Mouse (Mus musculus) fat pad, adult 2 months (tissue): ENCODE results near the gene Gm20403.
"Not testable (repeated sequence)": the region's sequence is repeated elsewhere in the genome, so short reads cannot be mapped to it uniquely, and the experiment has no call there.

ENCODE experiments used
- DNase-seq: peaks from one replicate; pipeline ENCODE4 v3.0.0-alpha.2; 2011; ENCODE audit warnings: low read depth, low spot score; ENCODE audit errors: extremely low read depth

Gm20403 gene

DNA sequence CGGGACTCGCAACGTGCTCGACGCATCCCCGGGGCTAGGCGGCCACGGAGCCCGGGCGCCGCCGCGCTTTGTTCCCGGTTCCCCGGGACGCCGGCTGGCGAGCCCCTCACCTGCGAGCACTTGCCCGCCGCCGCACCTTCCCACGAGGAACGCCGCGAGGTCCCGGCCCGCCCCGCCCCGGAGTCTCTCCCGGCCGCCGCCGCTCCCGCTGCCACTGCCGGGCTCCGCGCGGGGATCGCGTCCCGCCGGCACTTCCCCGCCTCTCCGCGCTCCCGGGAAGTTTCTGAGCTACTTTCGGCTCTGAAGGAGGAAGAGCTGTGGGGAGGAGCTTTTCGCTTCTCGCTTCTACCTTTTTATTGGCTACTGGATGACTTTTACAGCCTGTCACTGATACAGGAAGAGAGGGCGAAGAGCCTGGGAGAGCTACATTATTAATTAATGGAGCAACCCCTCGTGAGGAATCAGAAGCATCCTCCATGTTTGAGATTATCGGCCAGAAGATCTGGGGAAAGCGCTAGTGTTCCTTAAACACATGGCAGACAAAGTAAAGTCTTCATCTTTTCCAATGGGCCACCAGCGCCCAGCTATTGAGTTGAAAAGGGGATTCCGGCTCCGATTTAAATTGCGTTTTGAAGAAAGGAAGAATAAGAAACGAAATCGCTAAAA is at the start of gene Gm20403:
Gene Gm20403, minus strand, starts transcription at position 478 of the 666 bp plus-strand sequence.
- DNase-seq: peak; percentile 52

DNA sequence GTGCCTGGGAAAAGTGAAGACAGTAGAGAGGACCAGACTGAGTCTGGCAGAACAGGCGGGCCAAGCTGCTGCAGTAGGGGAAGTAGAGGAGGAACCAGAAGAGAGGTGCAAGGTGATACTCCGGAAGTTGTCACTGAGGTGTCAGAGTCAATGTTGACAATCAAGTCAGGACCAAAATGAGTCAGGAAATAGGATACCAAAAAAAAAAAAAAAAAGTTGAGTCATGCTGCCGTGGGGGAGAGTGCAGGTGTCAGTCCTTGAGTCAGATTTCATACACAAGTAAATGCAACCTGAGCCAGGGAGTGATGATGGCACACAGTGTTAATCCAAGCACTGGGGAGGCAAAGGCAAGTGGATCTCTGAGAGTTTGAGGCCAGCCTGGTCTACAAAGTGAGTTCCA is 40.8 kb upstream of the Gm20403 start:
- no peak for DNase-seq

DNA sequence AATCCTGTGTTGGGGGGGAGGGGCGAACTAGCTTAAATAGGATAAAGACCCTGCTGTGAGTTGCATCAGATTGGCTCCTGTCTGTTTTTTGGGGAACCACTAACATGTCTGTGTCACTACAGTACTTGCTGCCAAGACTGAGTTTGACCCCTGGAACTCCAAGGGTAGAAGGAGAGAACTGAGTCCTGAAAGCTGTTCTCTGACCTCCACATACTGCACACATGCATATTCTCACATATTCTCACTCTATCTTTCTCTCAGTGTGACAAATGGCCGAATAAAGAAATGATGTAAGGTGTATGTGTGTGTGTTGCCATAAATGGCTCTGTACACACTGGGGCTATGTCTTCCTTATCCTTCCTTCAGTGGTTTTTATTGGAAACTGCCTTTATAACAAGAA is 37.0 kb upstream of the Gm20403 start:
- DNase-seq: no peak

DNA sequence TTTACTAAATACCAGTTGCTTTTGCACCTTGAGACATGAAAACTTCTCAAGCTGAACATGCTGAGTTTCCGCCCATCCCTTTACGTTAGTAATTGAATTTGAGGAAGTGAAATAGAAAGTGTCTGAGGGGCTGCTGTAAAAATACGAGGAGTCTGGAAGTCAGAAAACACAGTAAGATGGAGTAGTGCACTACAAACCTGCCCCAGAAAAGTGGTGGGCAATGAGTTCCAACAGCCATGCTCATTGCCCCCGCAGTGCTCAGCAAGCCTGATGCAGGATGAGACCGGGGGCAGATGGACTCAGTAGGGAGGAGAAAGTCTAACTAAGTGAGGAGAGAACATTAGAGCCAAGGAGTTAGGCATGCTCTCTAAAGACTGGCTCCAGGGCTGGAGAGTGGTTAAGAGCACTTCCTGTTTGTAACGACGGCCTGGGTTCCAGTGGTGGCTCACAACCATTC is 33.1 kb upstream of the Gm20403 start:
- DNase-seq: no peak

DNA sequence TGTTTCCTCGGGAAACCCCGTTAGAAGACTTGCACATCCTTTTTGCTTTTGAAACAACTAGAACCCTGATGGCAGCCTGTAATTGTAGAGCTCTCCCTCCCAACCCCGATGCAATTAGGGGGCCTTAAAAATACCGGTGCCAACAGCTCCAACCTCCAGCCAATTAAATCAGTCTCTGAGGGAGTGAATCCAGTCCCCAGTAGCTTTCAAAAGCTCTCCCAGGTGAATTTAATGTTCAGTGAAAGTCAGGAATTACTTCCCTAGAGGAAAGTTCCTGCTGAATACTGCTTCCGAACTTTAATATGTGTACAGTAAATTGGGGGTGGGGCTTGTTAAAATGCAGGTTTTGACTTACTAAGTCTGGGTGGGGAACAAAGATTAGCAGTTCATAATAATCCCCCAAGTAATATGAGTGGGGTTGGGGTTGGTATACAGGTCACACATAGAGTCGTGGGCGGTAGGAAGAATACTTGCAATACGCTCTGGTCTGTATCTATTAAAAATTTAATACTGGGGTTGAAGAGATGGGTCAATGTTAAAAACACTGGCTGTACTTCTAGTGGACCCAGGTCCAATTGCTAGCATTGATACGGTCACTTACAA is 30.9 kb upstream of the Gm20403 start:
- DNase-seq: no peak

DNA sequence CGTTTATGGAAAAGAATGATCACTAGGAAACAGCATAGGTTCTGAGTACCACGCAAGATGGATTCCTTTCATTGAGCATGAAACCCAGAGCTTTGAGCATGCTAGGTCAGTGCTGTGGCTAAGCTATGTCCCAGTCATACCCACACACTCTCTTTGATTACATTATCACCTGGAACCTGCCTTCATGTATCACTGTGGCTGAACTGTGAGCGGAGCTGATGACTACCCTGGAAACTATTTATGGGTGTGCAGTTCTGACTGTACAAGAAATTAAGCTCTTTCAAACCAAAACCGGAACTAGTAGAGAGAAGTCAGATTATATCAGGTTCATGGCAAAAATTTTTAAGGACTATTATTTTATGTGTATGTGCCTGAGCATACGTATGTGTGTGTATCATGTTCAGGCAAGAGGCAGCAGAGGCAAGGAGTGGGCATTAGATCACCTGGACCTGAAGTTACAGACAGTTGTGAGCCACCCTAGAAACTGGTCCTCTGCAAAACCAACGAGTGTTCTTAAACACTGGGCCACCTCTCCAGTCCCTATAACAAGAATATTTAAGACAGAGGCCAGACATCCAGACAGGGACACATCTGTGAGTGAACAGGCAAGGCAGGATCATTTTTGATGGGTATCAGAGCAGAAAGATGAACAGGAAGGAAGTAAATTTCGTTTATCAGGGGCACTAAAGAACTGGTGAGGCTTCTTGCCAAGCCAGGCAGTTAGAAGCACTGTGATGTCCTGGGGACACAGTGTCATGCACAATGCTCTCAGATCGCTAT is 30.2 kb upstream of the Gm20403 start:
- DNase-seq: no peak

DNA sequence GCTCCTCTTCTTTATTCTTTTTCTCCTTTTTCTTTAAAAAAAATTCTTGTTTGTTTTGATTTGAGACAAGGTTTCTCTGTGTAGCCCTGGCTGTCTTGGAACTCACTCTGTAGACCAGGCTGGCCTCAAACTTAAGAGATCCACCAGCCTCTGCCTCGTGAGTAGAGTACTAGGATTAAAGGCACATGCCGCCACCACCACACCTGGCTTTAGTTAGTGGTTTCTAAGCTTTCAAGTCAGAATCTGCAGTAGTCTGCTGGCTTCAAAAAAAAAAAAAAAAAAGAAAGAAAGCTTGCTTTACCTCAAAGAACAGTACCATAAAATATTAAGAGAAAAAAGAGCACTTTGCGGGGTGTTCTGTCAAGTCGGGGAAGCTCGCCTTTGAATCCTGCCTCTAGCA is 29.1 kb upstream of the Gm20403 start:
- no peak for DNase-seq

DNA sequence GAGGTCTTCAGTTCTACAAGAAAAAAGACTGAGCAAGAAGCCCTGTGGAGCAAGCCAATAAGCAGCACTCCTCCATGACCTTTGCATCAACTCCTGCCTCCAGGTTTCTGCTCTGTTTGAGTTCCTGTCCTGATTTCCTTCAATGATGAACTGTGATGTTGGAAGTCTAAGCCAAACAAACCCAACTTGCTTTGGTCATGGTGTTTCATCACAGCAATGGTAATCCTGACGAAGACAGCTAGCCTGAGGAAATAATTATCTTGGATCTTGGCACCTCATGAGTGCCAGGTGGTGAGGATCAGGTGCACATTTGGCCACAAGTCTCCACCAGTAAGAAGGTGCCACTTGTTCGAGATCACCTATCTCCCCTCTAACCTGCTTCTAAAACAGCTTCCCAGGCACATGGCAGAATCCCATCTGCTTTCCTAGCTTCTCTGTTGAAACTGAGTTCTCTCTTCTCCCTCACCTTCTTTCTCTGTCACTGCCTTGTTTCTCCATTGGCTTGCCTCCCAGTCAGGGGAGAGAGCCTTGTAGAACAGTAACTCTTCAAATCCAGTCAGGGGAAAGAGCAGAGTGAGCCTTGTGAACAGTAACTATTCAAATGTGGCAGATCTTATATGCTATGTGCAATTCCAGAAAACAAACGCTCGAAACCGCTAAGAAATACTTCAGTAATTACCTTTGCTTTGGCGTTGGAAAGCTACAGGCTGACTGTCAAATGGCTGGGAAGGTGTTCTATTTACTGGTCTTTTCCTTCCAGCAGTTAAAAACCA is 27.5 kb upstream of the Gm20403 start, which contains the start of gene Baz1a:
Gene Baz1a, minus strand, starts transcription at position 723 of the 773 bp plus-strand sequence.
- DNase-seq: peak; percentile 85

DNA sequence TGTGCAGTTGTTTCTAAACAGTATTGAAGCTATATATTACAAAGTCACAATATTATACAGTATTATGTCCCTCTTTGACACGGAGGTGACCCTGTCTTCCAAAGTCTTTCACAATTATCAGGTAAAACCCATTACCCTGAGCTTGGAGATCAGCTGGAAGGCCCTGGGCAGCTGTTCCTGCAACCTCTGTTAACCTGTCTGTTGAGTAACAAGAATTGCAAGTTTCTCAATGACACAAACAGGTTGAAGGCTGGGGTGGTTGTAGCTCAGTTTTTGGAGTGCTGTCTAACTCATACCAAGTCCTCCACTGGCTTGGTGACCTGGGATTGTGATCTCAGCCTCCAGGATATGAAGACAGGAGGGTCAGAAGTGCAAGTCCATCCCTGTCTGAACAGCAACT is 26.7 kb upstream of the Gm20403 start:
- peak; percentile 77 for DNase-seq

DNA sequence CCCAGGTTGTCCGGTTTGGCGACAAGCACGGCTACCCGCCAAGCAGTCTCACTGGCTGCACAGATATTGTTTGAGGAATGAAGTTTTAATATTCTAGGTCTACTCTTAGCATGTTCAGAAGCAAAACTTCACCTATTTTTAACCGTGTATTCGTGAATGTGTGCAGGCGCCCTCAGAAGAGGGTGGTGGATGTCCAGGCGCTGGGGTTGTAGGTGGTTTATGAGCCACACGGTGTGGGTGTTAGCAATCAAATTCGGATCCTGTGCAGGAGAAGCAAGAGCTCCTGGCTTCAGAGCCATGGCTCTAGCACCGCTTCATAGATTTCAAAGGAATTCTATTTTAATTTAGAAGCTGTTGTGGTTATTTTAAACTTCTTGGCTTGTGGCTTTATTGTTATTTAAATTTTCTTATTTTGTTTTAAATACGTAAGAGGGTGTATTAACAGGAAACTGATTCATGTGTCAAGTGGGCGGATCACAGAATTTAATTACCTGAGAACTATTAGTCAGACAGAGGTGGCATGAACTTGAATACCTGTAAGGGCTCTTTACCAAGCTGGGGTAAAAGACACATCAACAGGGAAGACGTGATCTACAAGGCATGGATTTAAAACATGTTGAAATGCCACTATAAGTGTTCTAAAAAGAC is 21.2 kb upstream of the Gm20403 start:
- DNase-seq: no peak

DNA sequence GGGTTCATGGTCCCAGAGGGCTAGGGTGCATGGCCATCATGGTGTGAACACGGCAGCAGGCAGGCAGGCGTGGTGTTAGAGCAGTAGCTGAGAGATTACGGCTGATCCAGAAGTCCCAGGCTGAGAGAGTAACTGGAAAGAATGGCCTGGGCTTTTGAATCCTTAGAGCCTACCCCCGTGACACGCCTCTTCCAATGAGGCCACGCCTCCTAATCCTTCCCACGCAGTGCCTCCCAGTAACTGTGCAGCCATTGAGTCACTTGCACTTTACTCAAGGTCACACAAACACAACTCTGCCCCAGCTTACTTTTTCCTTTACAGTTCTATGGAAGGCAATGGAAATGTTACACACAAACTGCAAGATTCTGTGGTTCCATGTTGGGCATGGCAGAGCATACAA is 19.7 kb upstream of the Gm20403 start:
- no peak for DNase-seq

DNA sequence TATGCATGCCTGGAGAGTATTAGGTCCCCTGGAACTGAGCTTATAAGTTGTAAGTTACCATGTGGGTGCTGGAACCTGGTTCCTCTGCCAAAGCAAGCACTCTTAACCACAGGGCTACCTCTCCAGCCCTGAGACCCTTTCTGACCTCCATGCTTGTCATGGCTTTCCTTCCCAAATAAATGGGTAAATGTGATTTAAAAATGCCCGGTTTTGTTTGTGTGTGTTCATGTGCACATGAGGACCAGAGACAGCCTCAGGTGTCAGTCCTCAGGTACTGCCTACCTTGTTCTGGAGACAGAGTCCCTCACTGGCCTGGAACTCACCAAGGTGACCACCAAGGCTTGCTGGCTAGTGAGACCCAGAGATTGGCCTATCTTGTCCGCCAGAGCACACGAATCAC is 18.1 kb upstream of the Gm20403 start:
- DNase-seq: no peak

DNA sequence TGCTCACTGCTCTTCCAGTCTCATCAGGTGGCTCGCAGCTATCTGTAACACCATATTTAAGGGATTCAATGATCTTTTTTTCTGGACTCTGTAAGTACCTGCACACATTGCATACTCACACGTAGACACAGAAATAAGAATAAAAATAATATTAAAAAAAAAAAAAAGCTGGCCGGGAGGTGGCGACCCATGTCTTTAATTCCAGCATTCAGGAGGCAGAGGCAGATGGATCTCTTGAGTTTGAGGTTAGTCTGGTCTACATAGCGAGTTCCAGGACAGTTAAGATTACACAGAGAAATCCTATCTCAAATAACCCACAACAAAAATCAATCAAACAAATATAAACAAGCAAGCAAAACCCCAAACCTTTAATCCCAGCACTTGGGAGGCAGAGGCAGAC is 17.5 kb upstream of the Gm20403 start:
- no peak for DNase-seq

DNA sequence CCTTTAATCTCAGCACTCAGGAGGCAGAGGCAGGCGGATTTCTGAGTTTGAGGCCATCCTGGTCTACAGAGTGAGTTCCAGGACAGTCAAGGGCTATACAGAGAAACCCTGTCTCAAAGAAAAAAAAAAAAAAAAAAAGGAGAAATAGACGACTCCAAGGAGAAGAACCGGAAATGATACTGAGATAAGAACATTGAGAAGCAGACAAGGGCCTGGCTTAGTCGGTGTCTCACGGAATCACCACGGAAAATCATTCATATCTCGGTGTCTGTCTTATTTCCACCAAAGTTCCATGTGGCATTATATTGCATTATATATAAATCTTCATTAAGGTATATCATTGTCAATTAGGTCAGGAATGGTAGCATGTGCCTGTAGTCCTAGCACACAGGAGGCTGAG is 16.2 kb upstream of the Gm20403 start:
- not testable (repeated sequence) for DNase-seq

DNA sequence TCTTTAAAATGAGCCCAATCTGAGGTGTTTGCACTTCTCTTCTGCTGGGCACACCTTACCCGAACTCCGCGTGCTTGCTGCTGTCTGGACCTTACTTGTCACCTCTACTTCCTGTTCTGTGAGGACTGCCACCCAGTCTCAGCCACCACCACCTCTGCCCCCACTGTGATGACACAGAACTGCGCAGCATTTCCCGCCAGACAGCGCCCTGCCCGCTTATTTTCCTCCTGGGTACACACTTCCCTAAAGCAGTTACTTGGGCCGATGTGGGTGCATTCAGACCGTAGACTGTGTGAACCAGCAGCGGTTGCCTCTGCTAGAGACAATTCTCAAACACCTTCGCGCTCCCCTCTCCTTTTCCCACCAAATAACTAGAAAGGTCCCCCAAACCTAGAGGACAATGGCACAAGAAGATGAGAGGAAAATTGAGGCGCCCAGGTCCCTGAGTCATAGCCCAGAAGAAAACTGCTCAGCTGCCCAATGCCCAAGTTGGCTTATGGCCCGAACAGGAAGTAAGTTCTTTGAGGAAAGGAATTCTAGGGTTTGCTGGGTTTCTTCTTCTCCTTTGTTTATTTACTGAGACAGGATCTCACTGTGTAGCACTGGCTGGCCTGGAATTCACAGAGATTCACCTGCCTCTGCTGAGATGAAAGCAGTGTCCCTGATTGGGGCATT is 12.8 kb upstream of the Gm20403 start:
- no peak for DNase-seq

DNA sequence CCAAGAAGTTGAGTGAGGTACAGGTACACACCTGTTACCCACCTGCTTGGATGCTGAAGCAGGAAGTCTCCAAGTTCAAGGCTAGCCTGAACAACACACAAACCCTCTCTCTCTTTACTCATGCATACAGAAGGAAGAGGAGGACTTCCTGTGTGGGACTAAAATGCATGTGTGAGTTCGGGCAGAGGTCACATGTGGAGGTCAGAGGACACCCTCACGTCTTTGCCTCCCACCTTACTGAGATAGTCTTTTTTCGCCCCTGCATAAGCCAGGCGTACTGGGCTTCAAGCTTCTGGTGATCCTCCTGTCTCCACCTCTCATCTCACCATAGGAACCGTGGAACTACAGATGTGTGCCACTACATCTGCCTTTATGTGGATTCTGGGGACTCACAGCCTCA is 12.1 kb upstream of the Gm20403 start:
- DNase-seq: no peak

DNA sequence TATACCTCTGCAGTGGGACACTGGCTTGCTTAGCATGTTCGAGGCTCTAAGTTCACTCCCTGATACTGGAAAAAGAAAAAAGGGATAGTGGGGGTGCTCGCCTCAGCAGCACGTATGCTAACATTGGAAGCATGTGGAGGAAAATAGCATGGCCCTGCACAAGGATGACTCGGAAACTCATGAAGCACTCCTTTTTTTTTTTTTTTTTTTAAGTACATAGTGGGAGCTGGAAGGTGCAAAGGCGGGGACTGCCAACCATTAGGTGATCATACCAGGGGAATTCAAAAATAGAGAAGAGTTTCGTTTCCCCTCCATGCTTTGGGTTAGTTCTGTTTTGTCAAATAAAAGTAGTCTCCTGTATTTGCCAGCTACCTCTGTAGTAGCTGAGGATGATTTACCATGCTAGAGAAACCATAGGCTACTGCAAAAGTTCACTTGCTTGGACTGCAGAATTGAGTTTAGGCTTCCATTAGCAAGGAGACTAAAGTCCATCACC is 10.7 kb upstream of the Gm20403 start:
- DNase-seq: no peak

DNA sequence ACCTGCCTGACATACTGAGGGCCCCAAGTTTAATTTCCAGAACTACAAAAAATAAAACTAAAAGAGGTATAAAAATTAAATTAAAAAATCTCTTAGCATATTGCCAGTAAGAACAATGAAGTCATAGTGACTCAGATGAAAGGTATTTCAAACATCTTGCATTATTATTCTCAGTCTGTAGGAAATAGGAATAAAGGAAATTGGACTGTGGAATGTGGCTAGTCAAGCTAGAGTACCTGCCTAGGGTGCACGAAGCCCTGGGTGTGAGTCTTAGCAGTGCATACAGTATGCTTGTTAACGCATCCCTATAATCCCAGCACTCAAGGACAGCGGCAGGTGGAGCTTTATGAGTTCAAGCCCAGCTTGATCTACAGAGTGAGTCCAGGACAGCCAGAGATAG is 9.6 kb upstream of the Gm20403 start:
- no peak for DNase-seq

DNA sequence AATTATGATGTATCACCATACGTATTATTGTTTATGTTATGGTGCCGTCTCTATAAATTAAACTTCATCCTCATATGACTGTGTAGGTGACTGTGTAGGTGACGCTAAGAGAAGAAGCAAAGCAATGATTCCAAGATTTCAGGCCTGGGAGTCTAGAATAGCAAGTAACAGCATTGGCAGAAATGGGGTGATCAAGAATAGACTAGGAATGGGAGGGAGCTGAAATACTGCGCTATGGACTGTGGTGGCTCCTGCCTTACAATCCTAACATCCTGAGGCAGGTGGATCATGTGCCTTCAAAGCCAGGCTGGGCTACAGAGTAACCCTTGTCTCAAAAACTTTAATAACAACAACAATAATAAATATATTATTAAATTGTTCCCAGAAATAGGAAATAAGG is 8.1 kb upstream of the Gm20403 start:
- no peak for DNase-seq

DNA sequence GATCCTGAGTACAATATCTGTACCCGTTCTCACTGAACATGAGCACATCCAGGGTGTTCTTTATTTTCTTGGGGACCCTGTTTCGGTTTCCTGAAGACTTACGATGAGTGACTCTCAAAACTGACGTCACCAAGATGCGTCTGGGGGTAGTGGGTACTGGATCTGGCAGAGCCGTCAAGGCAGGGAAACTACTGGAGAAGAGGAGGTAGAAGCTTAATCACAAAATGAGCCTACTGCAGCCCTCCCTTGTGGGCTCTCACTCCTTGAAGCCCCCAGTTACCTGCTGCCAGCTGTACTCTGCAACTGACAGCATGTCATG is 7.7 kb upstream of the Gm20403 start:
- no peak for DNase-seq
